Mouse (Mus musculus) Patski (cell line): ENCODE measurements around the gene Cct7. TPM values are rescaled to one million over a fixed set of nuclear protein-coding genes. Genes with fewer than 3 reads are reported as not detected.

Experiments used
- ATAC-seq: fragments of 100-300 bp; one replicate; pipeline ENCODE4 v1.8.0; 2021
- CTCF ChIA-PET: fragments of 350-600 bp; sonication (Branson Sonifier 250); formaldehyde crosslinking; loops from one replicate; lab custom pipeline; 2022; ENCODE audit warnings: inconsistent platforms; lab: Charles Lee
- POLR2A ChIA-PET: fragments of 350-600 bp; sonication (Branson Sonifier 250); formaldehyde crosslinking; loops from one replicate; lab custom pipeline; 2022; ENCODE audit warnings: antibody characterized with exemption, inconsistent platforms; lab: Charles Lee
- DNase-seq: peaks from one replicate; pipeline ENCODE4 v3.0.0-alpha.2; 2011; ENCODE audit warnings: low read depth, low spot score
- H3K27me3 ChIP-seq: fragments of 371-371 bp; one replicate; pipeline ENCODE4 v1.5.1; 2021
- CTCF ChIP-seq: fragments of 100-300 bp; IDR thresholded peaks from one replicate; pipeline ENCODE4 v1.5.1; 2021
- in situ Hi-C: fragments of 300-500 bp; cut with MboI; formaldehyde crosslinking; loops from 3 replicates; pipeline ENCODE4 v1.11.1; 2018; ENCODE audit warnings: low pct_unique_long_range_greater_than_20kb, mixed read lengths
- polyA plus RNA-seq: library from polyadenylated mRNA; unstranded; gene quantifications from one replicate; pipeline ENCODE4 v1.2.3, GENCODE M21; 2021

Cct7 gene
- polyA plus RNA-seq, 1 experiment from 2014 or later: 397 TPM

DNA sequence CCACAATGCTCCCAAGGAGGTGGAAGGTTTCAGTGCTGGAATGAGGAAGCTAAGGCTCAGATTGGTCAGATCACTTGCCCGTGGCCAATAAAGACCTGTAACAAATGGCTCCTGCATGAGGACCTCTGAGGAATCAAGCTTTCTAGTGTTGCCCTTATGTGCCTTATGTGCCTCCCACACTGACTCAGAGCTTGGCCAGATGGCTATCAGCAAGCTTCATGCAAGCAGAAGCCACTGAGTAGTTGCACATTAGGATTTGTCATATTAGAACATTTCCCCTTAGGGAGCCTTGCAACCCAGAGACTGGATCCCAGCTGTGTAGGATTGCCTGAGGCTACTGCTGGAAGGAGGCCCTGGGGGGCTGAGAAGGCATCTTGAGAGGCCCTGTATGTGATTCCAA lies 49.1 kb downstream of the Cct7 start:
- DNase-seq: no peak
- TF ChIP-seq CTCF: no peak
- ChIA-PET CTCF (no interaction called here), POLR2A (no interaction called here)
- peaks cover 66% of the 10 kb centered on the region for H3K27me3 ChIP-seq
- no peak for ATAC-seq
- in situ Hi-C loops: no loop called here

DNA sequence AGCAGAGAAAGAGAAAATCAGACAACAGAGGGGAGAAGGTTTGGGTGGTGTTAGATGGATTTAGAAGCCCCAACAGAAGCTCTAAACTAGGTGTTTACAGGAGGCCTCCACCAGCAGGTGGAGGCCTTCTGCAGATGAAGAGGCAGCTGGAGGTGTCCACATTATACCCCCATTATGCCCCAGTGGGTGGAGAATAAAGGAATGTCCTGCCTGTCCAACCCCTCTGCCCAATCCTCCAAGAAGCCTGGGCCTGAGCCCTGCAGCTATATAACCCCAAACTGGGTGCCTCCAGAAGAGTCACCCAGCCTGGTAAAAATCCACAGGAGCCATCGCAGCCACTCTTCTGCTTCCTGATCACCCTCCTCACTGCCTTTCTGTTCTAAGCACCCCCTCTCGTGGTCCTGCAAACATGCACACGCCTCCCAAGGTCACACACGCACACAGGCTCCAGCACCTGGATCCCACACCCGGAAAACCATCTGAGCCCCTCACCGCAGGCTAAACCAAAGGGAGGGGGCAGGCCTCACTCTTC lies 50.3 kb downstream of the Cct7 start:
- no peak for TF ChIP-seq CTCF
- ChIA-PET CTCF (no interaction called here), POLR2A (no interaction called here)
- ATAC-seq (no peak), DNase-seq (no peak)
- H3K27me3 ChIP-seq: peaks cover 63% of the 10 kb centered on the region
- in situ Hi-C loops: no loop called here

DNA sequence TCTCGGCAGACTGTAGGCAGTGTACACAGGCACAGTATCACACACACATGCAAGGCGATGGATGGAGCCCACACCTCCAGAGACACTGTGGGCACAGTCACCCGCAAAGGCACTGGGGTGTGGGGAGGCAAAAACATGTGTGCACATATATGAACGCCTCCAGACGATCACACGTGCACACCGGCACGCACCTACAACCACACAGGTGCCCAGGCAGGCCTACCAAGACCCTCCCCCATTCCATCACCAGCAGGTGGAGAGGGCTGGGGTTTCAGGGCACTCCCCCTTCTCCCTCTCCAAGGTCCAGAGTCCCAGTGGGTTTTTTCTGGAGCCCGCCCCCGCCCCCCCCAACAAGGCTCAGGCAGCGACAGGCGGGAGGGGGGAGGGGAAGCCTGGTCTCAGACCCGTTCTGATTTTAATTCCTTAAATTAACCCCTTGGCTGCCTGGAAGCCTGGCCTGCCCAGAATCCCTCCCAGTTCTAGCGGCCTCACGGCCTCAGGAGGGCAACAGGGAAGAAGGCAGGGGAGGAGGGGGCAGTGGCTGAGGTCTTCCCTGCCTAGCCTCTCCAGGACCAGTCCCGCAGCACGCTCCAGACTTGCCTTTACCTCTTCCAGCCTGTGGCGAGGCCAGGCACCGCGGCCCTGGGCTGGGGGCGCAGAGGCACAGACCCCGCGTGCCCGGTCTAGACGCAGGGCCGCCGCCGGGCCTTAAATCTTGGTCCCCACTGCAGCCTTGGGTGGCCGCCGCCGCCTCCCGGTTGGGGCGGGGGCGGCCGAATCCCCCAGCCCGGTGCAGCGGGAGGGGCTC lies 51.0 kb downstream of the Cct7 start:
- H3K27me3 ChIP-seq: peaks cover 69% of the 10 kb centered on the region
- ATAC-seq: no peak
- DNase-seq: no peak
- TF ChIP-seq CTCF: no peak
- ChIA-PET POLR2A (no interaction called here), CTCF (no interaction called here)
- in situ Hi-C loops: no loop called here

DNA sequence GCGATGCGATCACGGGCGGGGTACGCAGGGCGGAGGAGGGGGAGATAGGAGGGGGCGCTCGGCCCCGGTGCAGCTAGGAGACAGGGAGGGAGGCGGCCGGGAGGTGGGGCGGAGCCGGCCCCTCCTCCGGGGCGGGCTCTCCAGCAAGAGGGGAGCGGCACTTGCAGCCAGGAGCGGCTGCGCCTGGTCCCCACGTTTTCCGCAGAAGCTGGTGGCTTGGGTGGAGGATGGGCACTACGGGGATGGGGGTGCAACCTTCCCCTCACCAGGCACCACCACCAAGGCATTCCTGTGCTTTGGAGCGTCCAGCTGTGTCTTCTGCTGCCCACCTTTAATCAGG lies 51.6 kb downstream of the Cct7 start, which contains the start of gene Fbxo41:
TSS of gene Fbxo41 (minus strand) at position 84 of the 340 bp plus-strand sequence.
- DNase-seq (no peak), ATAC-seq (no peak)
- in situ Hi-C loops: no loop called here
- H3K27me3 ChIP-seq: peaks cover 69% of the 10 kb centered on the region
- POLR2A ChIA-PET: no interaction called here
- no peak for TF ChIP-seq CTCF
- CTCF ChIA-PET: no interaction called here

DNA sequence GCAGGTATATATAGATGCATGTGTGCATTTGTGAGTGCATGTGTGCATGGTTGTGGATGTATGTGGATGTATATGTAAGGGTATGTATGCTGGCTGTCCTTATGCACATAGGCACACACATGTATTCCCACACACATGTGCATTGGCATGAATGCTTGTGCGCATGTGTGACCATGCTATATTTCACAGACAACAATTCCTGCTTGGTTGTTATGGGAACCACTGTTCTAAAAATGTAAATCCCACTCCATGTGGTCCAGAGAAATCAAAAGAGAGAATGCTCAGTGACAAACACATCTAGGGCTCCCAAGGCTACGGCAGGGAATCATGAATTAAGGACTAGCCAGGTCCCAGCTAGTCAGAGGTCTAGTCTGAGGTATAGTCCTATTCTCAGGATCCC lies 53.6 kb downstream of the Cct7 start:
- ChIA-PET CTCF (no interaction called here), POLR2A (no interaction called here)
- DNase-seq: no peak
- ATAC-seq: no peak
- TF ChIP-seq CTCF: no peak
- in situ Hi-C loops: no loop called here
- H3K27me3 ChIP-seq: peaks cover 70% of the 10 kb centered on the region

DNA sequence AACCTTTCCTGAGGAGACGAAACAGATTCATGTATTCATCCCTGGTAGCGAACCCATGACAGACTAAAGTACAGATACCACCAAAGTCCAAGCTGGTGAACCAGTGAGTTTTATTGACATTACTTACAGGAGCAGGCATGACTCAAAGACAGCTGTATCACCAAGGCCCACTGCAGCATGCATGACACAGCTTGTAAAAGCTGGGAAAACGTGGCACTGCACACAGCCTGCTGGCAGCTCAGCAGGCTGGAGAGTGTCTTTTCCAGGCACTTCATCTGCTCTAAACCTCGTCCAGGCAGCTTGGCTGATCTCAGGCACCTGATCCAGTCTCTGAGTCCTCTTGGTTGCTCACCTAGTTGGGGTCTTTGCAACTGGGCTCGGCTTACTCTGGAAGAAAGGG lies 57.3 kb downstream of the Cct7 start:
- ChIA-PET CTCF (no interaction called here), POLR2A (no interaction called here)
- peaks cover 71% of the 10 kb centered on the region for H3K27me3 ChIP-seq
- TF ChIP-seq CTCF: no peak
- ATAC-seq (no peak), DNase-seq (no peak)
- in situ Hi-C loops: no loop called here

DNA sequence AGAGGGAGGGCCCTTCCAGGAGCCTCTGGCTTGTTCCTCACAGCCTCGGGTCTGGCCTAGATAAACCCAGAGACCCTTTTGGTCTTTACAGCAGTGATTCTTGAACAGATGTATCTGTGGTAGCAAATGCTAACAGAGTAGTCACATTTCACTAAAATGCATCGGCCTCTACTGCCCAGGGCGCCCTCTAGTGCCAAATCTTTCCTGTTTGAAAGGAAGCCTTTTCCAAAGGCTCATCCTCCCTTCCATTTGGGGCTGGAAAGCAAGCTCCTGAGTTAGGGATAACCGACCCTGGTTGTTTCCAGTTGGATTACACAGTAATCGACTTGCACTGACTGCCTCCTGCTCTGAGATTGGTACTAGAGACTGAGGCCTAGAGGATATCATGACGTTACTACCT lies 59.2 kb downstream of the Cct7 start:
- no peak for TF ChIP-seq CTCF
- in situ Hi-C loops: no loop called here
- ATAC-seq (no peak), DNase-seq (no peak)
- ChIA-PET POLR2A (no interaction called here), CTCF (interaction anchor here (0.8 to 1.5 kb wide), 4 partner anchors 23 to 82 kb away, joined by 3 to 10 read pairs (median 4); partner anchors contain the start of genes Cct7 and Pradc1)
- peaks cover 67% of the 10 kb centered on the region for H3K27me3 ChIP-seq

DNA sequence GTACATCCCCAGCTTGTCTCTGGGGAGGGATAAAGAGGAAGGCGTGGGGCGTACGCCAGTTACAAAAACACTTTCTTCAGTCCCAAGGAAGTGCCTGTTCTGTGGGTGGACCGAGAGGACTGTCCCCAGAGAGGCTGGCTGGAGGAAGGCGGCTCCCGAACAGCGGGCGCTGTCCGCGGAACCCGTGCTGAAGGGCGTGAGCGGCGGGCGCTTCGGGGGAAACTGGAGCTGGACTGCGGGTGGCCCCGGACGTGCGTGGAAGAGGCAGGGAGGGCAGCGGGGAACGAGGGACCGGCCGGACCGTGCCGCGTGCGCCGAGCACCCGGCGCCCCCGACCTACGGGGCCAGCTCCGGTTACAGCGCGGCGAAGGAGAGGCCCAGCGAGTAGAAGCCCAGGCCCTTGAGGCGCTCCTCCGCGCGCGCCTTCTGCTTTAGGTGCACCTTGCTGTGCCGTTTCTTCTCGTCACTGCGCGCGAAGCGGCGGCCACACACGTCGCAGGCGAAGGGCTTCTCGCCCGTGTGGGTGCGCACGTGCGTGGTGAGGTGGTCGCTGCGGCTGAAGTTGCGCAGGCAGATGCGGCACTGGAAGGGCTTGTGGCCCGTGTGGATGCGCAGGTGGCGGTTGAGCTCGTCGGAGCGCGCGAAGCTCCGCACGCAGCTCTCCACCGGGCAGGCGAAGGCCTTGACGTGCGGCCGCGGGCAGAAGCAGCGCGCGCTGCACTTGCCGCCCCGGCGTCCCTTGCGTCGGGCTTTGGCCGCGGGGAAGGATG lies 60.2 kb downstream of the Cct7 start:
- DNase-seq (no peak), ATAC-seq (no peak)
- no peak for TF ChIP-seq CTCF
- peaks cover 65% of the 10 kb centered on the region for H3K27me3 ChIP-seq
- ChIA-PET POLR2A (no interaction called here), CTCF (interaction anchor here (0.8 to 1.5 kb wide), 3 partner anchors 22 to 83 kb away, joined by 3 to 10 read pairs (median 5); partner anchors contain the start of genes Cct7 and Pradc1)
- in situ Hi-C loops: no loop called here

DNA sequence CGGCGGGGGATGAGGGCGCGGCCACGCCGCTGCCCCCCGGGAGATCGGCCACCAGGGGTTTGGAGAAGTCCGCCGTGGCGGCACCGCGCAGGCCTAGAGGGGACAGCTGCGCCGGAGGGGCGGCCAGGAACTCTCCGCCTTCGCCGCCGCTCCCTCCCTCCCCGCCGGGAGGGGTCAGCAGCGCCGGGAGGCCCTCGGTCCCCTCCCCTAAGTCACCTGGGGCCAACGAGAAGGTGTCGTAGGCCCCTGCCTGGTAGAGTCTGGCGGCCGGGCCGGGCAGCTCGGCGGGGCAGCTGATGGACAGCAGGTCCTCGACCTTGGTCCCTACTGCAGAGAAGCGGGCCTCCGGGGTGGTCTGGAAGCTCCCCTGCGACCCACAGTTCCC lies 60.7 kb downstream of the Cct7 start:
- ChIA-PET POLR2A (no interaction called here), CTCF (no interaction called here)
- no peak for DNase-seq
- ATAC-seq: no peak
- no peak for TF ChIP-seq CTCF
- peaks cover 61% of the 10 kb centered on the region for H3K27me3 ChIP-seq
- in situ Hi-C loops: no loop called here

DNA sequence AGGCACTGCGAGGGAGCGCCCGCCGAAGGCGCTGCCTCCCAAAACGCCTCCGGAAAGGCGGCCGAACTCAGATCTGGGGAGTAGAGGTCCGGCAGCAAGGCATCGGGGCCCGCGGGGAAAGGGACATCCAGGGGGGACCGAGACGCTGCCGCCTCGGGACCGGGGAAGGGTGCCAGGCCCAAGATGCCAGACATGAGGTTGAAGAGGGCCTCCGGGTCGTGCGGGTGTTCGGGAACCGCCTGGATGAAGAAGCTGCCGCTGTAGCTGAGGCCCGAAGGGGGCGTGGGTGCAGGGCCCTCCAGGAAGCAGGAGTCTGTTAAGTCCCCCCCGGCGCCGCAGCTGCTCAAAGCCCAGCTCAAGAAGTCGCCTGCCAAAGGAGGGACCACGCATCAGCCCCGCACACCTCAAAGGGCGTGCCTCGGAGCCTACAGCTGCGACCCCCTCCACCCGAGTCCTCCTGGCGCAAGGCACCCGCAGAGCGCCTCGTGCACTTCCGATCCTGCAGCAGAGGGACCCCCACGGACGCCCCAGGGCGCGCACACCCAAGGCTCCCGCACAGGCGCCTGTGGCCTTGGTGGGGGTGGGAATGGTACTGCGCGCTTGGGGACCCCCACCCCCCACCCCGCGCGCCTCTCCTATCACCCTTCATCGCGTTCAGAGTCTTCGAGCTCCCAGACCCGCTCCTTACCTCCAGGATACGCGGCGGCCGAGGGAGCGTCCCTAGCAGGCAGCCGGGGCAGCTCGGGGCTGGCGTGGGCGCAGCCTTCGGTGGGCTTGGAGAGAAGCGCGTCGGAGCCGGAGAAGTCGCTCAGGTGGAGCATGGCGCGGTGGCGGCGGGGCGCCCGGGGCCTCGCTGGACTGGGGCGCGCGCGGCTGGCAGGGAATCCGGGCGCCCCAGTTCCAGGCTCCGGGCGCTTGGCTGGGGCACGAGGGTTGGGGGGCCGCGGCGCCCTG lies 61.5 kb downstream of the Cct7 start:
- TF ChIP-seq CTCF: no peak
- ChIA-PET POLR2A (no interaction called here), CTCF (no interaction called here)
- no peak for DNase-seq
- ATAC-seq: no peak
- peaks cover 56% of the 10 kb centered on the region for H3K27me3 ChIP-seq
- in situ Hi-C loops: no loop called here
